Mouse (Mus musculus) heart, embryonic 11.5 days (tissue): ENCODE results near the gene Trp53. TPM values are rescaled to one million over a fixed set of nuclear protein-coding genes. Genes with fewer than 3 reads are reported as not detected.

ENCODE experiments used
- ATAC-seq: fragments of 200-750 bp; cut with Nextera tagmentation; replicated peaks from 2 replicates; pipeline ENCODE4 v1.8.0; 2017; ENCODE audit warnings: moderate library complexity; ENCODE audit not compliant: insufficient number of reproducible peaks, low FRiP score, low TSS enrichment
- H3K27ac ChIP-seq: fragments of 300-500 bp; sonication (generic); 2 replicates; pipeline ENCODE4 v1.5.1; 2014; ENCODE audit warnings: mild to moderate bottlenecking, low read depth, low read length
- H3K27me3 ChIP-seq: fragments of 300-500 bp; sonication (generic); 2 replicates; pipeline ENCODE4 v1.6.1; 2014; ENCODE audit warnings: mild to moderate bottlenecking, low read length, mixed read lengths; ENCODE audit not compliant: control insufficient read depth, insufficient read depth
- H3K36me3 ChIP-seq: fragments of 300-500 bp; sonication (generic); 2 replicates; pipeline ENCODE4 v1.6.1; 2014; ENCODE audit warnings: mild to moderate bottlenecking, low read length, moderate library complexity, mixed read lengths; ENCODE audit not compliant: control insufficient read depth, insufficient read depth
- H3K4me1 ChIP-seq: fragments of 300-500 bp; sonication (generic); 2 replicates; pipeline ENCODE4 v1.6.1; 2014; ENCODE audit warnings: low read length; ENCODE audit not compliant: control insufficient read depth, insufficient read depth
- H3K4me2 ChIP-seq: fragments of 300-500 bp; sonication (generic); 2 replicates; pipeline ENCODE4 v1.6.1; 2014; ENCODE audit warnings: mild to moderate bottlenecking, moderate library complexity
- H3K4me3 ChIP-seq: fragments of 300-500 bp; sonication (generic); 2 replicates; pipeline ENCODE4 v1.5.1; 2014; ENCODE audit warnings: low read depth, low read length
- H3K9ac ChIP-seq: fragments of 300-500 bp; sonication (generic); 2 replicates; pipeline ENCODE4 v1.6.1; 2014; ENCODE audit warnings: mild to moderate bottlenecking, low read depth, low read length, moderate library complexity
- H3K9me3 ChIP-seq: fragments of 300-500 bp; sonication (generic); replicated peaks from 2 replicates; pipeline ENCODE4 v1.6.1; 2016; ENCODE audit warnings: low read length; ENCODE audit not compliant: control insufficient read depth
- WGBS: fragments of 180-500 bp; shearing (Covaris S2); extraction: QIAGEN DNeasy Blood & Tissue Kit; methylation state at CpG from one replicate; pipeline ENCODE4 v1.1.7; 2014; ENCODE audit not compliant: insufficient replicate concordance; 5-methylcytosine and 5-hydroxymethylcytosine counted together
- polyA plus RNA-seq: library from polyadenylated mRNA; unstranded; fragments of >200 nt; fragmentation: Nextera tagmentation; extraction: Ambion mirVana; gene quantifications from 2 replicates; pipeline ENCODE4 v1.2.1, GENCODE M21; 2014

Trp53 gene
- polyA plus RNA-seq, 1 experiment from 2014 or later = 107 TPM

GRCm38 (mm10) chr11:69558756-69559155 is 21.4 kb upstream of the Trp53 start:
- no peak for ATAC-seq
- Histone ChIP-seq H3K27me3 (peaks cover 6% of the 10 kb centered on the region; the same call in 1 of the 2 replicates), H3K4me3 (peak overlapping the region; percentile 74), H3K36me3 (peaks cover 2% of the 10 kb centered on the region; the same call in 1 of the 2 replicates), H3K9me3 (no peaks in the 10 kb centered on the region), H3K4me1 (peaks cover 59% of the 10 kb centered on the region), H3K9ac (peak overlapping the region; percentile 91), H3K27ac (peak overlapping the region; percentile 99), H3K4me2 (peak overlapping the region; percentile 98)
- WGBS = 12% methylated on average over 6 of the region's 6 CpGs

- H3K36me3 ChIP-seq = peaks cover 2% of the 10 kb centered on the region; the same call in 1 of the 2 replicates
- peak overlapping the region; percentile 99 for H3K27ac ChIP-seq
- WGBS = 5% methylated on average over 5 of the region's 5 CpGs
These were observed 21.0 kb upstream of the Trp53 start for GRCm38 (mm10) chr11:69559183-69559582.

GRCm38 (mm10) chr11:69559851-69560765 is 20.1 kb upstream of the Trp53 start, which contains the start of gene Efnb3:
Efnb3 (minus strand) TSS chr11:69560205.
- Histone ChIP-seq H3K4me2 (peak within 1 kb of the TSS; percentile 98), H3K4me3 (peak within 1 kb of the TSS; percentile 74), H3K27me3 (peaks cover 6% of the 10 kb centered on the region; the same call in 1 of the 2 replicates), H3K36me3 (peaks cover 2% of the 10 kb centered on the region; the same call in 1 of the 2 replicates), H3K9me3 (no peaks in the 10 kb centered on the region), H3K27ac (peak within 1 kb of the TSS; percentile 99), H3K4me1 (peaks cover 62% of the 10 kb centered on the region), H3K9ac (peak within 1 kb of the TSS; percentile 91)
- peak; percentile 45 for ATAC-seq
- WGBS = under 1% methylated on average over 56 of the region's 59 CpGs

More at GRCm38 (mm10) chr11:69559183-69559582, 21.0 kb upstream of the Trp53 start:
- peak; percentile 47 for ATAC-seq
- H3K9me3 ChIP-seq = no peaks in the 10 kb centered on the region
- H3K4me2 ChIP-seq = peak overlapping the region; percentile 98
- H3K4me3 ChIP-seq = peak overlapping the region; percentile 74
- H3K4me1 ChIP-seq = peaks cover 62% of the 10 kb centered on the region
- H3K27me3 ChIP-seq = peaks cover 6% of the 10 kb centered on the region; the same call in 1 of the 2 replicates
- peak overlapping the region; percentile 91 for H3K9ac ChIP-seq

GRCm38 (mm10) chr11:69560896-69561854 is 19.0 kb upstream of the Trp53 start:
- Histone ChIP-seq H3K36me3 (peaks cover 2% of the 10 kb centered on the region; the same call in 1 of the 2 replicates), H3K27me3 (peaks cover 6% of the 10 kb centered on the region; the same call in 1 of the 2 replicates), H3K4me2 (peak overlapping the region; percentile 98), H3K9me3 (no peaks in the 10 kb centered on the region), H3K4me3 (peak overlapping the region; percentile 74; the same call in 1 of the 2 replicates), H3K27ac (peak overlapping the region; percentile 99), H3K9ac (peak overlapping the region; percentile 54; the same call in 1 of the 2 replicates), H3K4me1 (peaks cover 62% of the 10 kb centered on the region)
- ATAC-seq = no peak
- WGBS = 21% methylated on average over 16 of the region's 16 CpGs

GRCm38 (mm10) chr11:69563373-69563772 is 16.8 kb upstream of the Trp53 start:
- peak overlapping the region; percentile 22 for H3K4me2 ChIP-seq
- 49% methylated on average over 13 of the region's 13 CpGs for WGBS
- peak overlapping the region; percentile 25; the same call in 1 of the 2 replicates for H3K27ac ChIP-seq
- no peaks in the 10 kb centered on the region for H3K9me3 ChIP-seq
- H3K4me1 ChIP-seq = peaks cover 47% of the 10 kb centered on the region
- H3K36me3 ChIP-seq = peaks cover 2% of the 10 kb centered on the region; the same call in 1 of the 2 replicates
- H3K9ac ChIP-seq = no peak overlapping the region
- ATAC-seq = no peak
- no peak overlapping the region for H3K4me3 ChIP-seq
- H3K27me3 ChIP-seq = peaks cover 6% of the 10 kb centered on the region; the same call in 1 of the 2 replicates

GRCm38 (mm10) chr11:69564391-69564790 is 15.8 kb upstream of the Trp53 start:
- Histone ChIP-seq H3K27me3 (peaks cover 6% of the 10 kb centered on the region; the same call in 1 of the 2 replicates), H3K9me3 (no peaks in the 10 kb centered on the region), H3K4me1 (peaks cover 39% of the 10 kb centered on the region), H3K27ac (no peak overlapping the region), H3K9ac (no peak overlapping the region), H3K4me2 (no peak overlapping the region; the same call in 1 of the 2 replicates), H3K4me3 (no peak overlapping the region), H3K36me3 (peaks cover 2% of the 10 kb centered on the region; the same call in 1 of the 2 replicates)
- 56% methylated on average over 3 of the region's 3 CpGs for WGBS
- no peak for ATAC-seq

- H3K4me3 ChIP-seq = no peak overlapping the region
- H3K36me3 ChIP-seq = peaks cover 2% of the 10 kb centered on the region
- H3K4me2 ChIP-seq = no peak overlapping the region
- no peak overlapping the region for H3K27ac ChIP-seq
- H3K4me1 ChIP-seq = peaks cover 35% of the 10 kb centered on the region
- H3K27me3 ChIP-seq = peaks cover 6% of the 10 kb centered on the region; the same call in 1 of the 2 replicates
- no peaks in the 10 kb centered on the region for H3K9me3 ChIP-seq
- no peak overlapping the region for H3K9ac ChIP-seq
- ATAC-seq = no peak
- 68% methylated on average over 8 of the region's 8 CpGs for WGBS
These were observed 15.0 kb upstream of the Trp53 start for GRCm38 (mm10) chr11:69565131-69565530.

GRCm38 (mm10) chr11:69575220-69575619 is 4.9 kb upstream of the Trp53 start:
- Histone ChIP-seq H3K4me2 (no peak overlapping the region), H3K27ac (no peak overlapping the region), H3K9ac (no peak overlapping the region), H3K4me1 (peaks cover 25% of the 10 kb centered on the region), H3K9me3 (no peaks in the 10 kb centered on the region), H3K4me3 (no peak overlapping the region), H3K27me3 (no peaks in the 10 kb centered on the region), H3K36me3 (peaks cover 8% of the 10 kb centered on the region)
- no peak for ATAC-seq
- WGBS = 61% methylated on average over 3 of the region's 3 CpGs
